Mouse (Mus musculus) layer of hippocampus, adult 18-20 months (tissue): ENCODE data around the gene Pogz. TPM values are rescaled to one million over a fixed set of nuclear protein-coding genes. Genes with fewer than 3 reads are reported as not detected.
"Not testable (repeated sequence)": the region's sequence is repeated elsewhere in the genome, so short reads cannot be mapped to it uniquely, and the experiment has no call there.

Experiments used
- DNase-seq, 2 experiments: peaks; one replicate each; pipeline ENCODE4 v3.0.0; 2022; ENCODE audit warnings: low spot score in 2 of 2
- total RNA-seq, 2 experiments: library from RNA; stranded (reverse); gene quantifications; 2 replicates each; pipeline ENCODE4 v1.2.3; 2021

Gene Pogz
- total RNA-seq, 2 experiments from 2014 or later = 57.0 to 58.6 TPM

DNA sequence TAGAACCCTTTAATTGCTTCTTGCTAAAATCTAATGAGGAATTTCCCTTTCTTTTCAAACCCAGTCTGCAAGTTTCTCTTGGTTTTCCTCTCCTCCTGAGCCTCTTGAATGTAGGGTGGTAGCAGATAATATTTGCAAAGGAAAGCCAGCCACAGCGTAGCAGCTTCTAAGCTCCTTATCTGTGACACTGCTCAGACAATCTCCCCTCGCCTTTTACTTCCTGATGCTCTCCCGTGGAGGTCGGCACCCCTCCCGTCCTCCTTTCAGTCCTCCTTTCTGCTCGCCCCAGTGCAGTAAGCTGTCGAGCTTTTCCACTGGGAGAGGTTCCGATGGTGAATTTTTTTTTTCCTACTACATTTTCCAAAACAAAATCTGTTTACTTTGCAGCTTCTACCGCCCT is 5.3 kb upstream of the Pogz start:
- no peak for DNase-seq

DNA sequence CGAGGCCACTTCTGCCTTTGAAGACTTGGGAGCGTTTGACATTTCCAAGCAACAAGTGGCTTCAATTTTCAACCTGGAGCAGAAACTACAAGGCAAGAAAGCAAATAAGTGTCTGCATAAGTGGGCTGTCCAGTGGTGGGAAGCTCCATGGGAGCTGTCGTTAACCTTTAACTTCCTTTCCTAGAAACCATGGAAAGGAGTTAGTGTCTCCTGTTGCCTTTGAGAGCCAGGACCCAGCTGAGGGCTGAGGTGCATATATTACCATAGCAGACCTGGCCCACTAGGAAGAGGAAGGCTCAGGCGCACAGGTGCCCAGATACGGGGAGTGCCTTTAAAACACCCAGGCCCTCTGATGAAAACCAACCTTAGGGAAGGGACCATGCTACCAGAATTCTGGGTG is 4.7 kb upstream of the Pogz start:
- no peak for DNase-seq

DNA sequence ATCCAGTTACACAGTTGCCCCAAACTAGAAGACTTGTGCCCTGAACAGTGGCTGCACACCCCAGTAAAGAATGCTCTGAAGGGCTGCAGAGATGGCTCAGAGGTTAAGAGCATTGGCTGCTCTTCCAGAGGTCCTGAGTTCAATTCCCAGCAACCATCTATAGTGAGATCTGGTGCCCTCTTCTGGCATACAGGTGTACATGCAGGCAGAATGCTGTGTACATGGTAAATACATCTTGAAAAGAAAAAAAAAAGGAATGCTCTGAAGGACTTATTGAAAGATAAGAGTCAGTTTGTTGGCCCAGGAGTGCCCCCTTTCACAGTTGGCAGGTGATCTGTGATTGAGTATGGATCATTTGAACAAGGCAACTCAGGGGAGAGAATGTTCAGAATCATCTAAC is 4.0 kb upstream of the Pogz start:
- no peak for DNase-seq

DNA sequence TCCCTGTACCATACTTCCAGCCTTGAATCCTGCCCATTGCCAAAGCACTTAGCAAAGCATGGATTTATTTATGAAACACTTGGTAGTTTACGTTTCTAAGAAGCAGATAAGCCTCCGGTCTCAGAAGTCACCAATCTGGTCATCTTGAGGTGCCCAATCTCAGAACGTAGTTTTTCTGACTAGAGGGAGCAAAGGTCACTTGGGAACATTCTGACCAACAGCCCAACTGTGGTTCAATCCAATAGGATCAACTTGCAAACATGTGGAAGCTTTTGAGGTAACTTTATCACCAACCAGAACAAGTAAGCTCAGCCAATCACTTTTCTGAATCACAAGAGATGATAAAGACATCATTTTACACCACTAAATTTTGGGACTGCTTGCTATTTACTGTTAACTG is 2.0 kb upstream of the Pogz start:
- no peak for DNase-seq

DNA sequence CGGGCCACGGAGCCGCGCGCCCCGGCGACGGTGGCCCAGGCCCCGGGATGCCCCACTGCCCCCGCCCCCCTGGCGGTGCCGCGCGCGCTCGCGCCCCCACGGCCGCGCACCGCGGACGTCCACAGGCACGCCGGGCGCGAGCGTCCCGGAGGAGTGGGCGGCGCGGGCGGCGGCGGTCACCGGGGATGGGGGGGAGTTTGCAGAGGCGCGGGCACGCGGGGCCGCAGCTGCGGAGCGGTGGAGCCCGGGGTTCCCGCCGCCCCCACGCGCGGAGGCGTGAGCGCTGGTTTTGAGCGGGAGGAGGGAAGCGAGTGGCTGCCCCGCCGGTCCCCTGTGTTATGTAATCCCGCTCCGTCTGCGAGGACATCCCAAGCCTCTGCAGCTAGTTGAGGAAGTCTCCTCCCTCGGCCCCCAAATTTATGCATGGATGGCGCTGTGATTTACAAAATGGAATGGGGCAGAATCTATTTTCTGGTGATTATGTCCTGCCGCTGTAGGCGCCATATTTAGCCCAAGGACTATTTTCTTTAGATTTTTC is 661 bp downstream of the Pogz start:
- DNase-seq = peak; percentile 86 to 93

DNA sequence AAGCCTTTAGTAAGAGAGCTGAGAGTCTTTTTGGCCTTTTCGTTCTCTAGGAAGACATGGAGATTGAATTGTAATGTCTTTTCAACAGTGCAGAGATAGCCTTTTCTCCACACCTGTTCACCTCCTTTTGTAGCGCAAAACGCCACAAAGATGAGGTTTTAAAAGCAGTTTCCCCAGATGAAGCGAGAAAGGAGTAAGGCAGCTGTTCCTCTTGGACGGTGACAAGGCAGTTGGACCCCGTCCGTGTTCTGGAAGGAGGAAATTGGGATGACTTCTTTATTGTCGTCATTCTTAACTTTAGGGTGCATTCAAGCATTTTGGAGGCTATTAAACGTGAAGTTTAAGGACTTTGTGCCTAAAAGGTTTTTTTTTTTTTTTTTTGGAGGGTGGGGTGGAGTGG is 1.3 kb downstream of the Pogz start:
- DNase-seq = no peak

DNA sequence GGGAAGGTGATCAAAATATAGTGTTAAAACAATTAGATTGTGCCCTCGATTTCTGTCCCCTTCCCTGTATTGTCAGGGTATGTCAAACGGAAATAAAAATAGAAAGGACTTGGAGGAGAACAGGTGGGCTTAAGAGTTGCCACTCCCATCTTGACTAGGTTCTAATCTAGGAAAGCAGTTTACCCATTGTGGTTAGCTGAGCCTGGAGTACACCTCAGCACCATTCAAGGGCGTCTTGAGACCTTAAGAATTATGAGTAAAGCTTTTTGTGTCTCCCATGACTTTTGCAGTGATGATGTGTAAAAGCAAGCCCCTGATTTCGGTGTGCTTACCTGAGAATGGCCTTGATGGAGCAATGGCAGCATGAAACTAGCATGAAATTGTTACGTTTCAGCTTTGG is 1.7 kb downstream of the Pogz start:
- no peak for DNase-seq

DNA sequence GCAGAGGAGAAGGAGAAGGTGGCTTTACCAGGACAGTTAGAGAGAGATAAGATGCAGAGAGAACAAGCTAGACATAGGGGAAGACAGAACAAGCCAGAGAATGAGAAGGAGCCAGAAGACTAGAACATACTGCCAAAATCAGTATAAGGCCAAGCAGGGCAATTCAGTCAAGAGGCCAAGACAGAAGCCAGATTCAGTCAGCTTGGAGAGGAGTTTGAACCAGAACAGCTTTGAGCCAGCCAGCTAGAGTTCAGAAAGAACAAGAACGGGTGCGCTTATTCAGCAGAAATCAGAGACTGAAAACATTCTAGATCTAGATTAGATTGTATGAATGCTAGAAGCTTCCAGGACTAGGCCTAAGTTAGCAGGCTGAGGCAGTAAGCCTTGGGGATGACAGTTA is 10.0 kb downstream of the Pogz start:
- no peak for DNase-seq

DNA sequence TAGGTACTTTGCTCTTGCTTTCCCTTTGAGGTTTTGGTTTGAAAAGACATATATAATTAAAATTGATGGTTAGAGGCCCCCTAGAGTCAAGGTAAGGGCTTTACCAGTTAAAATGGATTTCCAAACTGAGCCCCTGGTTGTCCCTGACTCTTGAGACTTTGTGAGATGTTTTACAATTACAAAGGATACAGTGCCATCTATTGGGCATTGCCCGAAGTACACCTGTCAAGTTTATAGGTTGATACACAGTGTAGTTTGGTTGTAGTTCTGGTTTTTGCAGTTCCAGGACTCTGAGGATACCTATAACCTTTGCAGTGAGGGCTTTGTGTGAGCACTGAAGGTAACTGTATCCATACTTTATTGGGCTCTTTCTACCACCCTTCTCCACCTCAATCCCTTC is 12.0 kb downstream of the Pogz start:
- DNase-seq = peak; percentile 16 to 72

DNA sequence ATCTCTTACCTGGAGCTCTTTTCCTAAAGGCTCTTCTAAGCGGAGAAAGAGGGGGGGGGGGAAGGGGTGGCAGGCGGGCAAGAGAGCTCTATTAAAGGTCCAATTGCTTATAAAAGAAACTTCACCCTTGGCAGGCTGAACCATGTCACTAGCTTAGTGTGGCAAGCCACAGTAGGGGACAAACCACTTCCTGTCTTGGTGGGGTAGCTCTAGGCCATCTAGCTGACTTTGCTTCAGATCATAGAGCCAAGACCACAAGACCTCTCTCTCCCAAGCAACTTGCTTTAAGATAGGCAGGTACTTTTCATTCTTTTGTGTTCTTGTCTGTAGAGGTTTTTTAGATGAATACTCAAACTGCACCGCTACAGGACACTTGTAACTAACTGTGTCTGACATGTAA is 14.4 kb downstream of the Pogz start:
- DNase-seq = no peak

DNA sequence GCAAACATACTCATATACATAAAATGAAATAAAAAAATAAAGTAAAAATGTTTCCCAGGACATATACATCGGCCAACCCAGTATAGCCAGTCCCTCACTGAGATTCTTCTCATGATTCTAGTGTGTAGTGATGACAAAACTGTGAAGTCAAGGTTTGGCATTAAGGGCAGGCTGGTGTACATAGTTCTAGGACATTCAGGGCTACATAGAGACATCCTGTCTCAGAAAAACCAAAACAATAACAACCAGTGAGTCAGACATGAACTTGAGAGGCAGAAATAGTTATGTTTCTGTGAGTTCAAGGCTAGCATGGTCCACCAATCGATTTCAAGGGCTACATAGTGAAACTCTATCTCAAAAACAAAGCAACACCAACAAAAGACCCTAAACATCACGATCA is 14.8 kb downstream of the Pogz start:
- DNase-seq = no peak

DNA sequence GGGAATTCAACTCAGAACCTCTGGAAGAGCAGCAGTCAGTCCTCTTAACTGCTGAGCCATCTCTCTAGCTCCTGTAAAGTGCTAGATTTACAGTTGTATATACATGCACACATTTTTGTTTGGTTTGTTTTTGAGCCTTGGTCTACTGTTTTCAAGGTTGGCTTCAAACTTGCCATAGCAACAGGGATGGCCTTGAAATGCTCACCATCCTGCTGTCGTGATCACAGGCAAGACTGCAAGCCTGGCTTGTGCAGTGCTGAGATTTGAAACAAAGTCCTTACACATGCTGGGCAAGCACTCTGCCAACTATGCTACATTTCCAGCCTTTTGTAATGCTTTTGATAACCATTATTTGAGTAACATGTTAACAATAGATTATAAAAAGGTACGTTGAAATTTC is 22.1 kb downstream of the Pogz start:
- no peak for DNase-seq

DNA sequence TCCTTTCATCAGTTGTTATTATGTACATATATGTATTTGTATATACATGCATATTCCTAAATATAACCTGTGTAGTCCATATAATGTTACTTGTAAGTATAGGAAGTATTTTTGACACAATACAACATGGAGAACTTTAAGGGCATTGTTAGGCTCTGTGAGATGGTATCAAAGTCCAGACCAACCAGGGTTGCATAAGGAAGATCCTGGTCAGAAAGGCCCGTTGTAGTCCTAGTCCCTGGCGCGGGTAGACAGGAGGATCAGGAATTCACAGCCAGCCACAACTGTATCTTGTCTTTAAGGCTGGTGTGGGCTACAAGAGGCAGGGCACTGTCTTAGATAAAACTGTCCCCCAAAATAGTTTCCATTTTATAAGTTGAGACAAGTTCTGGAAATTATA is 31.6 kb downstream of the Pogz start:
- DNase-seq = no peak

DNA sequence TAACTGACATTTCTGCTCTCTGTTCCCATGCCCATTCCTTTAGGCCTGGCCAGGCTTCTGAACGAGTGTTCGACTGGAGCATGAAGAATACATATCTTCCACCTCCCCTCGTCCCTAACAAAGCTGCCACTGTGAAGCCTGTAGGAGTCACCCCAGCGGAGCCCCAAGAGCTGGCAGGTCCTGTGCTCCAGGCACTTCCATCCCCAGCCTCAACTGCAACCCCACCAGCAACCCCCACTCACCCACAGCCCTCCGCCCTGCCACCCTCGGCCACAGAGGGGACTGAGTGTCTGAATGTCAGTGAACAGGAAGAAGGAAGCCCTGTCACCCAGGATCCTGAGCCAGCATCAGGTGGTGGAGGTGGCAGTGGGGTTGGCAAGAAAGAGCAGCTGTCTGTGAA is 41.3 kb downstream of the Pogz start:
- DNase-seq = no peak

DNA sequence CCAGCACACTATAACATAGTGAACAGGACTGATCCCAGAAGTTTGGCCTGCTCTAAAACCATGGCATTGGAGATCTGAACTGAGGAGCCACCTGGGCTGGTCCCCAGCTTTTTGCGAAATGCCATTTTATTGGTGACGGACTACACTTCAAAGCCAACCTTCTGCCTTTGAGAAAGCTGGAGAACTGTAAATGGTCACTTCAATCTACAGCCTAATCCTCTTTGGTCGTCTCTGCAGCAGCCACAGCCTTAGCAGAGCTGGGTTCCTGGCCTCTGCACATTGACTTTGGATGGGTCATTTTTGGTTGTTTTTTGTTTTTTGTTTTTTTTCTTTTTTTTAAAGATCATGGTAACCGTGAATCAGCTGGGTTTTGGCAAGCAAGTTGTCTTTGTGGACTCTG is 44.5 kb downstream of the Pogz start:
- DNase-seq = no peak

DNA sequence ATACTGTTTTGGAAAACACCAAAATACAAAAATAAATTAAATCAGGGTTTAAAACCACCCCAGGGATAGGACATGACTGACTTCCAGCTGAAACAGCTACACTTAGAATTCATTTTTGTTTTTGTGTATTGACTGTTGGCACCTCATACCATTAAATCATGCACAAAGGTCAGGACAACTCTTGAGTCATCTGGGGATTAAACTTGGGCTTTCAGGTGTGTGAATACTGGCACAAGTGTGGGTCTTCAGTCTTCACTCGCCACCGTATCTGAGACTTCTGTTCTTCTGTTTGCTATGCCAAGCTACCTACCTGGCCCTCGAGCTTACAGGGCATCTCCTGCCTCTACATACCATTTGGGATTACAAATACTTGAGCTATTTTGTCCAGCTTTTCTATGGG is 45.2 kb downstream of the Pogz start:
- DNase-seq = no peak

DNA sequence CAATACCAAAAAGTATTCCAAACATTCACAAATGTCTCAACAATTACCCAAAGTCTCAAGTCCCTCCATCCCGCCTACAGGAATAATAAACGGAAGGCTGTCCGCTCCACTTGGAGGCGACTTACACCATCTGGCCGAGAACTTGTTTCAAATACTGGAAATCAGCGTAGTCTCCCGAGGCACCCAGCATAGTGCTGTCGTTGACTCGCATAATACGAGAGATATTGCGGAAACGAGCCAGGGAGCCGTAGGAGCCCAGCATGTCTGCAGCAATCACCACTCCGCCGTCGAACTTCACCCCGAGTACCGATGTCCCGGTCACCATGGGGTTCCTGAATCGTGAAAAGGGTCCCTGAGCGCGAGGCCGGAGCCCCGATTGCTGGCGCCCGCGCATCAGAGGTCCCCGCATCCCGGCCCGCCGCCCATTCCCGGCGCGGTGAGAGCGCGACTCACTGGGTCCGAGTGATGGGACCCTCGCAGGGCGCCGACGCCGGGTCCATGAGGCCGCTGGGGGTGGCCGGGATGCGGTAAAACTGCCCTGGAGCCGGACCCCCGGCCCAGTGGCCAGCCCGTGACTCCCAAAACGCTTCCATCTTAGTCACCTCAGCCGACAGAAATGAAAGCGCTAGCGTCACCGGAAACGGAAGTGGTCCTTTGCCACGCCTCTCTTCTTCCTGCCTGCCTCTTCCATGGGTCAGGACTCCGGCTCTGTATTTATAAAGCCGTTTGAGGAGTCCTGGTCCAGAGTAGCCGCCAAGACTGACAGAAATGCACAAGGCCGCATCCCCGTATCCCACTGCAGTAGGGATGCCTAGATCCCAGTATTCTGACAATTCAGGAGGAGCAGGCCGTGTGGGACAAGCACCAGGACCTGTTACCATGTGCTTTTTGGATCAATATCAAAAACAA is 49.2 kb downstream of the Pogz start, which contains the start of gene Psmb4:
Gene Psmb4, minus strand, starts transcription at position 646 of the 909 bp plus-strand sequence.
- peak; percentile 76 to 92 for DNase-seq

DNA sequence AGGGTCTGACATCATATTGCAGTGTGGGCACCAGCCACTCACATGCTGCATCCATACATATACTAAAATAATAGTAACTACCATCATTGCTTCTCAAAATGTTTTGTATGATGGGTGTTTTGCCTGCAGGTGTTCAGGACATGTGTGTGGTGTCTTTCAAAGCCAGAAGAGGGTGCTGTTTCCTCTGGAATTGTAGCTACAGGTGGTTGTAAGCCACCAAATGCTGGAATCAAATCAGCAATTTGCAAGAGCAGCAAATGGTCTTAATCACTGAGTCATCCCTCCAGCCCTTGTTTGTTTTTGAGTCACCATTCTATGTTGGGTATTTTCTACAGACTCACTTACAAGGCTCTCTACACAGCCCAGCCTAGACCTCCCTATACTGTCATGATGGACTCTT is 51.2 kb downstream of the Pogz start:
- no peak for DNase-seq

DNA sequence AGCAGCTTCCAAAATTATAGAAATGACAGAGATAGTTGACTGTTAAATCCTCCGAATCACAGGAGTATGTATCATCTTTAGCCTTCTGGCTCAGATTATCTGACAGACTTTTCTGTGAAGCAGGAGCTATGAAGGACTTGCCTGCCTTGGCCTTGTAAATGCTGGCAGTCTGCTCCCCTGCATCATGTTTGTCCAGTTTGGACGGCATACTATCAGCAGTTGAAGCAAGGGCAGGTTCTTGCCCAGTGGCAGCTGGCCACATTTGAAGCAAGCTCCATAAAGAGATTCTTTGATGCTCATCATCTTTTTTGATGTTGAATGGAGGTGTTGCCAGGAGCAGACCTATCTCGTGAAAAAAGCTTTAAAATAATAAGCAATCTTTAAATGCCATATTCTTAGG is 56.7 kb downstream of the Pogz start:
- DNase-seq = no peak

DNA sequence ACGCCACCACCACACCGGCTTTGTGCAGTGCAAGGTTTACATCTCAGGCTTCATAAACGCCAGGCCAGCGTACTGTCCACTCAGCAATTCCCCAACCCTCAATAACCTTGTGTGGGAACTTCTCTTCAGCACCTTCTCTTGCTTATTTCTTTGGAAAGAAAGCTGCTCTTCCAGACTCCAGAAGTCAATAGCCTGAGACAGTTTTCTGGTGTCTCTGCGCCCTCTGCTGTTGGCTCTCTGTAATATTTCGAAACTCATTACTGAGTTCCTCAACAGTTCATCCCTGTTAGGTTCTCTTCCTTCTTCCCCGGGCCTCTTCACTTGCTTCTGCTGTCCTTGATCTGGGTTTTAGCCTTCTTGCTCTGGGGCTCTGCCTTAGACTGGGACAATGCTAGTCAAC is 65.4 kb downstream of the Pogz start:
- peak in 1 of 2 experiments; percentile 81 for DNase-seq

DNA sequence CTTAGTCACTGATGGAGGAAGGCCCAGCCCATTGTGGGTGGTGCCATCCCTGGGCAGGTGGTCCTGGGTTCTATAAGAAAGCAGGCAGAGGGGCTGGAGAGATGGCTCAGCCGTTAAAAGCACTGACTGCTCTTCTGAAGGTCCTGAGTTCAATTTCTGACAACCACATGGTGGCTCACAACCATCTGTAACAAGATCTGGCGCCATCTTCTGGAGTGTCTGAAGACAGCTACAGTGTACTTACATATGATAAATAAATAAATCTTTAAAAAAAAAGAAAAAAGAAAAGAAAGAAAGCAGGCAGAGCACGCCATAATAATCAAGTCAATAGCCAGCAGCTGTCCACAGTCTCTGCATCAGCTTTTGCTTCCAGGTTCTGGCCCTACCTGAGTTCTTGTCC is 67.4 kb downstream of the Pogz start:
- not testable (repeated sequence) for DNase-seq

DNA sequence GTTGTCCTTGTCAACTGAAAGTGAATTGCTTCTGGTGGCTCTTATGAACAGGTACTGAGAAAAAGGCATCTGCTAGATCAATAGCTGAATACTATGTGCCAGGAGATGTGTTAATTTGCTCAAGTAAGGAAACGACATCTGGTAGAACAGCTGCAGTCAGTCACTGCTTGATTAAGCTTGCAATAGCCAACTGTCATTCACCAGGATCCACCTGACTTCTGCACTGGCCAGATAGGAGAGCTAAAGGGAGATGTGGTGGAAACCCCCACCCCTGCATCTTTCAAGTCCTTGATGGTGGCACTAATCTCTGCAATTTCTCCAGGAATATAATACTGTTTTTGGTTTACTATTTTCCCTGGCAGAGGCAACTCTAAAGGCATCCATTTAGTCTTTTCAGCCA is 69.1 kb downstream of the Pogz start:
- DNase-seq = no peak
